Mouse (Mus musculus): ENCODE measurements at regions not wholly inside any gene's neighbourhood (a gene's known extent, or its start where the extent isn't known, plus 50 kb on each side); places are given as distances from the start of the nearest gene placed in this dataset.

- Histone ChIP-seq H3K9ac (replicated peaks; ENCODE audit: low read depth, low read length) (no peak overlapping the region), H3K27ac (ENCODE audit: low read depth, low read length) (no peak overlapping the region), H3K4me3 (ENCODE audit: low read depth, low read length) (no peak overlapping the region), H3K27me3 (ENCODE audit: control insufficient read depth, insufficient read depth, low read length) (no peaks in the 10 kb centered on the region), H3K36me3 (ENCODE audit: control insufficient read depth, insufficient read depth, low read length) (no peaks in the 10 kb centered on the region), H3K4me1 (ENCODE audit: control insufficient read depth, insufficient read depth, low read length) (no peaks in the 10 kb centered on the region), H3K9me3 (ENCODE audit: control insufficient read depth, low read length) (no peaks in the 10 kb centered on the region), H3K4me2 (ENCODE audit: low read depth, low read length) (no peak overlapping the region)
- ATAC-seq (ENCODE audit: low read depth) = no peak
- WGBS = 92% methylated on average over 2 of the region's 2 CpGs
These were observed 106.3 kb downstream of the Cysltr2 start for GRCm38 (mm10) chr14:72942571-72942970.

DNA sequence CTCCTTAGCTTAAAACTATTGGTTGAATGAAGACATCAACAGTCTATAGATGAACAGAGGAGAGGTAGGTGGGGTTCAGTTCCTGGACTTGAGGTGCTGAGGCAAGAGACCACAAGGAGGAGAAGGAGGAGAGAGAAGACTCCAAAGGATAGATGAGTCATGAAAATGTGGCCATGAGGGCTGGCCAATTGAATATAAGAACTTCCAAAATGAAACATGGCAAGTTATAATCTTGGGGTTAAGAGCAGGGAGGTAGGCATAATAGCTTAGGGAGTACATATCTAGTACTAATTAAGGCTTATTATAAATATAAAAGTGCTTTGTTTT is 109.9 kb downstream of the Cysltr2 start:
- Histone ChIP-seq H3K4me3 (ENCODE audit: low read depth, low read length) (no peak overlapping the region), H3K9me3 (ENCODE audit: control insufficient read depth, low read length) (no peaks in the 10 kb centered on the region), H3K9ac (replicated peaks; ENCODE audit: low read depth, low read length) (no peak overlapping the region), H3K27me3 (ENCODE audit: control insufficient read depth, insufficient read depth, low read length) (no peaks in the 10 kb centered on the region), H3K36me3 (ENCODE audit: control insufficient read depth, insufficient read depth, low read length) (no peaks in the 10 kb centered on the region), H3K4me2 (ENCODE audit: low read depth, low read length) (no peak overlapping the region), H3K27ac (ENCODE audit: low read depth, low read length) (no peak overlapping the region), H3K4me1 (ENCODE audit: control insufficient read depth, insufficient read depth, low read length) (no peaks in the 10 kb centered on the region)
- no peak for ATAC-seq (ENCODE audit: low read depth)

DNA sequence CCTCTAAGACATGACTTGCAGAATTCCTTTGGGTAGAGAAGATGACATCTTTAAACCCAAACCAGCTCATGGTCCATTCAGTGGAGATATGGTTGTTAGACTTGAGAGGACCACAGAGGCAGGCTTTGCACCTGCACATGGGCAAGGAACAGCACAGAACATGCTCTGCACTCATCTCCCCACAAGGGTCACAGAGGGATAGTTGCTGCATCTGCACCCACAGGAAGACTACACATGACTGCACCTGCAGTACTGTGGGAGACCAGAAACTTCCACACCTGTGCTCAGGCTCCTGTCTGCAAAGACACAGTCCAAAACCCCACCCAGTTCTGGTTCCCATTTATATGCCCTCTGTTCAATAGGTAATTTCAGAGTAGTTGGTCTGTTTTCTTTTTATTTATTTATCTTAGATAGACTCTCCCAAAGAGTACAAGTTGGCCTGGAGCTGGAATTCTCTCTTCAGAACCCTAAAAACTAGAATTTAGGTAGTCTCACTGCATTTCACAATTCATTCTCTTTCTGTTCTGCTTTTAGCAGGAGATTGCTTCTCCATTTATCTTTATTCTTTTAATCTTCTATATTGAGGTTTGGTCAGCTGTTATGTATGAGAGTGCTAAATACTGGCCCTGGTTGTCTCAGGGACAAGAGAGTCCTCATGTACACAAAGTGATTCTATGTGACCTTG is 110.4 kb downstream of the Cysltr2 start:
- H3K4me2 ChIP-seq (ENCODE audit: low read depth, low read length) = no peak overlapping the region
- H3K4me1 ChIP-seq (ENCODE audit: control insufficient read depth, insufficient read depth, low read length) = no peaks in the 10 kb centered on the region
- H3K4me3 ChIP-seq (ENCODE audit: low read depth, low read length) = no peak overlapping the region
- H3K36me3 ChIP-seq (ENCODE audit: control insufficient read depth, insufficient read depth, low read length) = no peaks in the 10 kb centered on the region
- H3K9ac ChIP-seq (replicated peaks; ENCODE audit: low read depth, low read length) = no peak overlapping the region
- ATAC-seq (ENCODE audit: low read depth) = no peak
- H3K9me3 ChIP-seq (ENCODE audit: control insufficient read depth, low read length) = no peaks in the 10 kb centered on the region
- no peak overlapping the region for H3K27ac ChIP-seq (ENCODE audit: low read depth, low read length)
- no peaks in the 10 kb centered on the region for H3K27me3 ChIP-seq (ENCODE audit: control insufficient read depth, insufficient read depth, low read length)

DNA sequence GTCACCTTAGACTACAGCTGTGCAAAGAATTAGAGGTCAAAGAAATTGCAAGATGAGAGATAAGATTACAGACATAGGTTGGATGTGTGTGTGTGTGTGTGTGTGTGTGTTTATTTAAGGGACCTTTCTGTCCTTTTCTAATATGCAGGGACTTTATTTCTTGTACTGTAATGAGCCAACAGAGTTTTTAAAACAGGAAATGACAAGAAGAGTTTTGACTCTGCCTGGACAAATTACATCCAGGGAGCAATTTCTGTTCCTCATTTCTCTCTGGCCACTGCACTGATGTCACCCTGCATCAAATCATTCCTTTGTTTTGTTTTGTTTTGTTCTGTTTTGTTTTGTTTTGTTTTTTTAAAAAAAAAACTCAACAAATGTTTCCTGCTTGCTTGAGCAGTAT is 115.3 kb downstream of the Cysltr2 start:
- no peak for ATAC-seq (ENCODE audit: low read depth)

GRCm38 (mm10) chr14:72932296-72932695 is 116.6 kb downstream of the Cysltr2 start:
- no peak for ATAC-seq (ENCODE audit: low read depth)
- Histone ChIP-seq H3K4me1 (ENCODE audit: control insufficient read depth, insufficient read depth, low read length) (no peaks in the 10 kb centered on the region), H3K4me3 (ENCODE audit: low read depth, low read length) (no peak overlapping the region), H3K9ac (replicated peaks; ENCODE audit: low read depth, low read length) (no peak overlapping the region), H3K4me2 (ENCODE audit: low read depth, low read length) (no peak overlapping the region), H3K27ac (ENCODE audit: low read depth, low read length) (no peak overlapping the region), H3K36me3 (ENCODE audit: control insufficient read depth, insufficient read depth, low read length) (no peaks in the 10 kb centered on the region), H3K9me3 (ENCODE audit: control insufficient read depth, low read length) (no peaks in the 10 kb centered on the region), H3K27me3 (ENCODE audit: control insufficient read depth, insufficient read depth, low read length) (no peaks in the 10 kb centered on the region)
- WGBS = 76% methylated on average over 9 of the region's 9 CpGs

More for the DNA sequence above, 115.3 kb downstream of the Cysltr2 start:
- Histone ChIP-seq H3K27me3 (ENCODE audit: control insufficient read depth, insufficient read depth, low read length) (no peaks in the 10 kb centered on the region), H3K4me1 (ENCODE audit: control insufficient read depth, insufficient read depth, low read length) (no peaks in the 10 kb centered on the region), H3K27ac (ENCODE audit: low read depth, low read length) (no peak overlapping the region), H3K4me2 (ENCODE audit: low read depth, low read length) (no peak overlapping the region), H3K9me3 (ENCODE audit: control insufficient read depth, low read length) (no peaks in the 10 kb centered on the region), H3K4me3 (ENCODE audit: low read depth, low read length) (no peak overlapping the region), H3K36me3 (ENCODE audit: control insufficient read depth, insufficient read depth, low read length) (no peaks in the 10 kb centered on the region), H3K9ac (replicated peaks; ENCODE audit: low read depth, low read length) (no peak overlapping the region)

DNA sequence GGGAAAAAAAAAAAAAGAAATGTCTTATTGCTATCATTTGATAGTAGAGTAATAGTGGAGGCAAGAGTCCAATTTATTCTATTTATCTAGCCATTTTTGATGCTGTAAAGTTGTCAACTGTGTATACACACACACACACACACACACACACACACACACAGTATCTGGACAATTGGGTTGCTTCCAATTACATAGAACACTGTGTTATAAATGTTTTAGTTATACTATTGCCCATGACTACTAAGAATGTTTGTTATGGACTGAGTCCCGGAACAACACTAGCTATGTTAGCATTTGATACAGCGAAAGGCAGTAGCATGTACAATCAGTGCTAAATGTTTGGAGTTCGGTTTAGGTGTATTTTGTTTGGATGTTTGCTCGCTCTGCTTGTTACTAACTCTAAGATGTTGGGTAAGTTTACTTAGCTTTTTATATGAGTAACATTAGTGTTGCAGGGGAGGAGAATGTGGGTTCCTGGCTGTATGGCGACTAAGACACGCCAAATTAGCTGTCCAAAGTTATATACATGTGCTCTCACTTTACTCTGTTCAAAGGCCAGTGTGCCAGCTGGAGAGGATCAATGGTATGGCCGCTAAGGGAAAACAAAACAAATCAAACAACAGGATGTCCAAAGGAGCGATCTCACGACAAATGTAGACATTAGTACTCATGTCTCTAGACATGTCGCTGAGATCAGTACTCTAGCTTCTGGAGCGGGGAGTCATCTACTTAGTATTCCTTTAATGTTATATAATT is 147.6 kb downstream of the Cysltr2 start:
- H3K27ac ChIP-seq (ENCODE audit: low read depth, low read length) = no peak overlapping the region
- H3K9me3 ChIP-seq (ENCODE audit: control insufficient read depth, low read length) = no peaks in the 10 kb centered on the region
- no peaks in the 10 kb centered on the region for H3K36me3 ChIP-seq (ENCODE audit: control insufficient read depth, insufficient read depth, low read length)
- no peak for ATAC-seq (ENCODE audit: low read depth)
- H3K4me1 ChIP-seq (ENCODE audit: control insufficient read depth, insufficient read depth, low read length) = no peaks in the 10 kb centered on the region
- no peak overlapping the region for H3K9ac ChIP-seq (replicated peaks; ENCODE audit: low read depth, low read length)
- H3K27me3 ChIP-seq (ENCODE audit: control insufficient read depth, insufficient read depth, low read length) = no peaks in the 10 kb centered on the region
- 87% methylated on average over 11 of the region's 11 CpGs for WGBS
- no peak overlapping the region for H3K4me3 ChIP-seq (ENCODE audit: low read depth, low read length)
- no peak overlapping the region for H3K4me2 ChIP-seq (ENCODE audit: low read depth, low read length)

GRCm38 (mm10) chr14:72899630-72900029 is 149.3 kb downstream of the Cysltr2 start:
- ATAC-seq (ENCODE audit: low read depth) = no peak
- H3K4me3 ChIP-seq (ENCODE audit: low read depth, low read length) = no peak overlapping the region
- WGBS = 93% methylated on average over 4 of the region's 4 CpGs

DNA sequence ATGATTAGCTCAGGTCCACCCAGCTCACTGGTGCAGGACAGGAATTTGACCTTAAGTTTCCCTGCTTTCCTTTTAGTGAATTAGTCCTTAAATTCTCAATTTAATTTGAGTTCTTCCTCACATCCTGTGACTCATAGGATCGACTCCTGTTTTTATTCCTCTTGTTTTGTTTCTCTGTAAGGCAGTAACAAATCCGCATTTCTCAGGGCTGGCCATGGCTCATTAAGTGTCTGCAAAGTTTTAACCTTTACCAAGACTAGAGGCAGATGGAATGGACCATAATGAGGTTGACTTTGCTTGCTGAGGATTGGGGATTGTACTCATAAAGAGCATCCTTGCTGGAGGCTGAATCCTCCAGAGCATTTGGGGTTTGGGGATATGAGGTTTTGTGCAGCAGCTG is 156.6 kb downstream of the Cysltr2 start:
- H3K4me2 ChIP-seq (ENCODE audit: low read depth, low read length) = no peak overlapping the region
- WGBS = 71% methylated on average over 2 of the region's 2 CpGs

More at GRCm38 (mm10) chr14:72899630-72900029, 149.3 kb downstream of the Cysltr2 start:
- Histone ChIP-seq H3K27me3 (ENCODE audit: control insufficient read depth, insufficient read depth, low read length) (no peaks in the 10 kb centered on the region), H3K4me2 (ENCODE audit: low read depth, low read length) (no peak overlapping the region), H3K36me3 (ENCODE audit: control insufficient read depth, insufficient read depth, low read length) (no peaks in the 10 kb centered on the region), H3K9me3 (ENCODE audit: control insufficient read depth, low read length) (no peaks in the 10 kb centered on the region), H3K4me1 (ENCODE audit: control insufficient read depth, insufficient read depth, low read length) (no peaks in the 10 kb centered on the region), H3K9ac (replicated peaks; ENCODE audit: low read depth, low read length) (no peak overlapping the region), H3K27ac (ENCODE audit: low read depth, low read length) (no peak overlapping the region)

GRCm38 (mm10) chr14:72889663-72890062 is 159.3 kb downstream of the Cysltr2 start:
- no peak overlapping the region for H3K9ac ChIP-seq (replicated peaks; ENCODE audit: low read depth, low read length)
- H3K36me3 ChIP-seq (ENCODE audit: control insufficient read depth, insufficient read depth, low read length) = no peaks in the 10 kb centered on the region
- H3K27me3 ChIP-seq (ENCODE audit: control insufficient read depth, insufficient read depth, low read length) = no peaks in the 10 kb centered on the region
- H3K27ac ChIP-seq (ENCODE audit: low read depth, low read length) = no peak overlapping the region
- no peak overlapping the region for H3K4me3 ChIP-seq (ENCODE audit: low read depth, low read length)
- no peak overlapping the region for H3K4me2 ChIP-seq (ENCODE audit: low read depth, low read length)
- WGBS = 85% methylated on average over 5 of the region's 5 CpGs
- no peaks in the 10 kb centered on the region for H3K4me1 ChIP-seq (ENCODE audit: control insufficient read depth, insufficient read depth, low read length)
- ATAC-seq (ENCODE audit: low read depth) = no peak
- H3K9me3 ChIP-seq (ENCODE audit: control insufficient read depth, low read length) = no peaks in the 10 kb centered on the region

More for the DNA sequence above, 156.6 kb downstream of the Cysltr2 start:
- Histone ChIP-seq H3K9ac (replicated peaks; ENCODE audit: low read depth, low read length) (no peak overlapping the region), H3K4me1 (ENCODE audit: control insufficient read depth, insufficient read depth, low read length) (no peaks in the 10 kb centered on the region), H3K4me3 (ENCODE audit: low read depth, low read length) (no peak overlapping the region), H3K27ac (ENCODE audit: low read depth, low read length) (no peak overlapping the region), H3K36me3 (ENCODE audit: control insufficient read depth, insufficient read depth, low read length) (no peaks in the 10 kb centered on the region), H3K9me3 (ENCODE audit: control insufficient read depth, low read length) (no peaks in the 10 kb centered on the region), H3K27me3 (ENCODE audit: control insufficient read depth, insufficient read depth, low read length) (no peaks in the 10 kb centered on the region)
- ATAC-seq (ENCODE audit: low read depth) = no peak
